Mouse (Mus musculus): Measurements from ENCODE around the gene Olfr288.
A peak's percentile ranks its signal among the peaks of the same experiment; 100 is the strongest.

Olfr288 gene

GRCm38 (mm10) chr15:98195442-98195841 is at the start of gene Olfr288:
Gene Olfr288, minus strand, starts transcription at chr15:98195542.
- DNase-seq: no peak

- DNase-seq: no peak
These were observed 40.1 kb upstream of the Olfr288 start for GRCm38 (mm10) chr15:98235442-98235841.

- no peak for DNase-seq
These were observed 39.0 kb upstream of the Olfr288 start, which contains the start of gene Olfr286 for GRCm38 (mm10) chr15:98234350-98234749. Gene Olfr286, minus strand, starts transcription at chr15:98234450.

- no peak for DNase-seq
These were observed 30.8 kb upstream of the Olfr288 start for GRCm38 (mm10) chr15:98226096-98226495.

- DNase-seq: no peak
These were observed 30.3 kb upstream of the Olfr288 start for GRCm38 (mm10) chr15:98225610-98226009.

GRCm38 (mm10) chr15:98222377-98222776 is 27.0 kb upstream of the Olfr288 start:
- DNase-seq: no peak

- DNase-seq: no peak
These were observed 25.5 kb upstream of the Olfr288 start, which contains the start of the genes Gm44579 and Olfr287 for GRCm38 (mm10) chr15:98220877-98221276. Gene Gm44579, minus strand, starts transcription at chr15:98220977. Gene Olfr287, minus strand, starts transcription at chr15:98221056.

GRCm38 (mm10) chr15:98214130-98214529 is 18.8 kb upstream of the Olfr288 start:
- DNase-seq: no peak

- peak; percentile 8 for DNase-seq
These were observed 18.1 kb upstream of the Olfr288 start for GRCm38 (mm10) chr15:98213336-98213870.

- peak; percentile 69 for DNase-seq
These were observed 14.3 kb upstream of the Olfr288 start for GRCm38 (mm10) chr15:98209676-98210075.

- DNase-seq: no peak
These were observed 10.9 kb downstream of the Olfr288 start for GRCm38 (mm10) chr15:98184456-98184855.

GRCm38 (mm10) chr15:98181856-98182570 is 13.3 kb downstream of the Olfr288 start:
- DNase-seq: peak; percentile 37

- peak; percentile 93 for DNase-seq
These were observed 14.1 kb downstream of the Olfr288 start for GRCm38 (mm10) chr15:98181132-98181711.

GRCm38 (mm10) chr15:98180567-98181131 is 14.7 kb downstream of the Olfr288 start:
- no peak for DNase-seq

GRCm38 (mm10) chr15:98177320-98177719 is 18.0 kb downstream of the Olfr288 start:
- no peak for DNase-seq

GRCm38 (mm10) chr15:98173821-98174220 is 21.5 kb downstream of the Olfr288 start:
- no peak for DNase-seq

GRCm38 (mm10) chr15:98172113-98172512 is 23.2 kb downstream of the Olfr288 start:
- DNase-seq: no peak

GRCm38 (mm10) chr15:98170917-98171316 is 24.4 kb downstream of the Olfr288 start:
- DNase-seq: no peak

GRCm38 (mm10) chr15:98170365-98170764 is 25.0 kb downstream of the Olfr288 start:
- DNase-seq: no peak

- no peak for DNase-seq
These were observed 26.7 kb downstream of the Olfr288 start for GRCm38 (mm10) chr15:98168622-98169004.

GRCm38 (mm10) chr15:98167645-98168621 is 27.4 kb downstream of the Olfr288 start:
- DNase-seq: peak; percentile 38

GRCm38 (mm10) chr15:98166963-98167644 is 28.2 kb downstream of the Olfr288 start, which contains the start of gene Ccdc184:
Gene Ccdc184, plus strand, starts transcription at chr15:98167158.
- DNase-seq: no peak
